Mouse (Mus musculus): Measurements from ENCODE around the gene 2610001J05Rik. TPM values are rescaled to one million over a fixed set of nuclear protein-coding genes. Genes with fewer than 3 reads are reported as not detected.

2610001J05Rik gene
- polyA plus RNA-seq, 1 experiment from 2014 or later: 93.7 TPM

GRCm38 (mm10) chr6:13837916-13838676 lies 33.2 kb downstream of the 2610001J05Rik start:
- peak overlapping the region; percentile 61 for H3K4me3 ChIP-seq (ENCODE audit: low read depth, low read length)
- no peaks in the 10 kb centered on the region for H3K4me1 ChIP-seq (ENCODE audit: control insufficient read depth, insufficient read depth, low read length)
- H3K27me3 ChIP-seq (ENCODE audit: control insufficient read depth, insufficient read depth, low read length): no peaks in the 10 kb centered on the region
- H3K36me3 ChIP-seq (ENCODE audit: control insufficient read depth, insufficient read depth, low read length): no peaks in the 10 kb centered on the region
- 0 out of 2 replicates have a peak overlapping the region, but pooled peaks have one; percentile 70 for H3K27ac ChIP-seq (ENCODE audit: low read depth, low read length)
- no peak for ATAC-seq (replicated peaks; ENCODE audit: insufficient number of reproducible peaks, low FRiP score, low TSS enrichment)
- peak overlapping the region; percentile 66 for H3K4me2 ChIP-seq
- no peaks in the 10 kb centered on the region for H3K9me3 ChIP-seq (replicated peaks; ENCODE audit: control insufficient read depth, low read length)
- H3K9ac ChIP-seq (ENCODE audit: low read depth, low read length): peak overlapping the region; percentile 82
- WGBS (ENCODE audit: insufficient replicate concordance): 3% methylated on average over 19 of the region's 19 CpGs

- H3K9me3 ChIP-seq (replicated peaks; ENCODE audit: control insufficient read depth, low read length): no peaks in the 10 kb centered on the region
These were observed 34.2 kb downstream of the 2610001J05Rik start for GRCm38 (mm10) chr6:13836967-13837570.

GRCm38 (mm10) chr6:13835720-13836665 lies 35.3 kb downstream of the 2610001J05Rik start:
- Histone ChIP-seq H3K27ac (ENCODE audit: low read depth, low read length) (no peak overlapping the region), H3K36me3 (ENCODE audit: control insufficient read depth, insufficient read depth, low read length) (no peaks in the 10 kb centered on the region), H3K9ac (ENCODE audit: low read depth, low read length) (no peak overlapping the region), H3K4me1 (ENCODE audit: control insufficient read depth, insufficient read depth, low read length) (no peaks in the 10 kb centered on the region), H3K4me3 (ENCODE audit: low read depth, low read length) (no peak overlapping the region), H3K4me2 (no peak overlapping the region), H3K27me3 (ENCODE audit: control insufficient read depth, insufficient read depth, low read length) (no peaks in the 10 kb centered on the region), H3K9me3 (replicated peaks; ENCODE audit: control insufficient read depth, low read length) (no peaks in the 10 kb centered on the region)
- ATAC-seq (replicated peaks; ENCODE audit: insufficient number of reproducible peaks, low FRiP score, low TSS enrichment): no peak
- 65% methylated on average over 17 of the region's 17 CpGs for WGBS (ENCODE audit: insufficient replicate concordance)

More at GRCm38 (mm10) chr6:13836967-13837570, 34.2 kb downstream of the 2610001J05Rik start:
- ATAC-seq (replicated peaks; ENCODE audit: insufficient number of reproducible peaks, low FRiP score, low TSS enrichment): no peak
- no peak overlapping the region for H3K9ac ChIP-seq (ENCODE audit: low read depth, low read length)
- no peak overlapping the region for H3K4me3 ChIP-seq (ENCODE audit: low read depth, low read length)
- H3K4me2 ChIP-seq: peak overlapping the region; percentile 66; the same call in 1 of the 2 replicates
- no peaks in the 10 kb centered on the region for H3K27me3 ChIP-seq (ENCODE audit: control insufficient read depth, insufficient read depth, low read length)
- WGBS (ENCODE audit: insufficient replicate concordance): 75% methylated on average over 3 of the region's 3 CpGs
- H3K4me1 ChIP-seq (ENCODE audit: control insufficient read depth, insufficient read depth, low read length): no peaks in the 10 kb centered on the region
- no peaks in the 10 kb centered on the region for H3K36me3 ChIP-seq (ENCODE audit: control insufficient read depth, insufficient read depth, low read length)
- H3K27ac ChIP-seq (ENCODE audit: low read depth, low read length): no peak overlapping the region

GRCm38 (mm10) chr6:13832770-13833169 lies 38.5 kb downstream of the 2610001J05Rik start:
- Histone ChIP-seq H3K27ac (ENCODE audit: low read depth, low read length) (no peak overlapping the region), H3K9ac (ENCODE audit: low read depth, low read length) (no peak overlapping the region), H3K4me1 (ENCODE audit: control insufficient read depth, insufficient read depth, low read length) (no peaks in the 10 kb centered on the region), H3K27me3 (ENCODE audit: control insufficient read depth, insufficient read depth, low read length) (no peaks in the 10 kb centered on the region), H3K4me3 (ENCODE audit: low read depth, low read length) (no peak overlapping the region), H3K36me3 (ENCODE audit: control insufficient read depth, insufficient read depth, low read length) (no peaks in the 10 kb centered on the region), H3K9me3 (replicated peaks; ENCODE audit: control insufficient read depth, low read length) (no peaks in the 10 kb centered on the region), H3K4me2 (no peak overlapping the region)
- no peak for ATAC-seq (replicated peaks; ENCODE audit: insufficient number of reproducible peaks, low FRiP score, low TSS enrichment)
- 75% methylated on average over 2 of the region's 2 CpGs for WGBS (ENCODE audit: insufficient replicate concordance)

GRCm38 (mm10) chr6:13828877-13829276 lies 42.4 kb downstream of the 2610001J05Rik start:
- 59% methylated on average over 1 of the region's 1 CpGs for WGBS (ENCODE audit: insufficient replicate concordance)
- H3K9ac ChIP-seq (ENCODE audit: low read depth, low read length): no peak overlapping the region
- H3K9me3 ChIP-seq (replicated peaks; ENCODE audit: control insufficient read depth, low read length): no peaks in the 10 kb centered on the region
- H3K27me3 ChIP-seq (ENCODE audit: control insufficient read depth, insufficient read depth, low read length): no peaks in the 10 kb centered on the region
- no peak overlapping the region for H3K27ac ChIP-seq (ENCODE audit: low read depth, low read length)
- no peak overlapping the region for H3K4me2 ChIP-seq
- no peaks in the 10 kb centered on the region for H3K4me1 ChIP-seq (ENCODE audit: control insufficient read depth, insufficient read depth, low read length)
- no peaks in the 10 kb centered on the region for H3K36me3 ChIP-seq (ENCODE audit: control insufficient read depth, insufficient read depth, low read length)
- H3K4me3 ChIP-seq (ENCODE audit: low read depth, low read length): no peak overlapping the region
- ATAC-seq (replicated peaks; ENCODE audit: insufficient number of reproducible peaks, low FRiP score, low TSS enrichment): no peak

Other genes with a start within 250 kb of the 2610001J05Rik start
- gene Bmt2, start 193.6 kb downstream of the 2610001J05Rik start, polyA plus RNA-seq (2014; fragmentation: Nextera tagmentation; extraction: Ambion mirVana): 23.7 and 27.7 TPM in 2 replicates
- gene Gpr85, start 31.6 kb downstream of the 2610001J05Rik start, polyA plus RNA-seq (2014; fragmentation: Nextera tagmentation; extraction: Ambion mirVana): 6.6 and 7.2 TPM in 2 replicates